Mouse (Mus musculus): ENCODE measurements at regions not wholly inside any gene's neighbourhood (a gene's known extent, or its start where the extent isn't known, plus 50 kb on each side); places are given as distances from the start of the nearest gene placed in this dataset.

- TF ChIP-seq CTCF (IDR thresholded peaks at IDR 0.05) (no peak), EP300 (IDR thresholded peaks at IDR 0.05) (no peak)
Observed at GRCm38 (mm10) chr13:106432165-106432564, 504.6 kb downstream of the Ipo11 start.
